Mouse (Mus musculus) stomach, embryonic 16.5 days (tissue): ENCODE results near the gene Rnf216. TPM values are rescaled to one million over a fixed set of nuclear protein-coding genes. Genes with fewer than 3 reads are reported as not detected.

Experiments used
- ATAC-seq: fragments of 200-750 bp; cut with Nextera tagmentation; 2 replicates; pipeline ENCODE4 v1.8.0; 2017; ENCODE audit warnings: moderate number of reproducible peaks, moderate TSS enrichment; ENCODE audit not compliant: insufficient read depth, low FRiP score
- H3K27ac ChIP-seq: fragments of 300-500 bp; sonication (generic); 2 replicates; pipeline ENCODE4 v1.5.1; 2014; ENCODE audit warnings: low read length
- H3K27me3 ChIP-seq: fragments of 300-500 bp; sonication (generic); 2 replicates; pipeline ENCODE4 v1.6.1; 2014; ENCODE audit warnings: low read length, control low read depth, mixed read lengths; ENCODE audit not compliant: control insufficient read depth, insufficient read depth
- H3K36me3 ChIP-seq: fragments of 300-500 bp; sonication (generic); 2 replicates; pipeline ENCODE4 v1.6.1; 2014; ENCODE audit warnings: low read length; ENCODE audit not compliant: control insufficient read depth, insufficient read depth
- H3K4me1 ChIP-seq: fragments of 300-500 bp; sonication (generic); 2 replicates; pipeline ENCODE4 v1.6.1; 2014; ENCODE audit warnings: low read length, control low read depth, mixed read lengths; ENCODE audit not compliant: control insufficient read depth, insufficient read depth
- H3K4me2 ChIP-seq: fragments of 300-500 bp; sonication (generic); 2 replicates; pipeline ENCODE4 v1.6.1; 2014; ENCODE audit warnings: low read depth, low read length, mixed read lengths
- H3K4me3 ChIP-seq: fragments of 300-500 bp; sonication (generic); replicated peaks from 2 replicates; pipeline ENCODE4 v1.5.1; 2014; ENCODE audit warnings: mild to moderate bottlenecking, low read length
- H3K9ac ChIP-seq: fragments of 300-500 bp; sonication (generic); 2 replicates; pipeline ENCODE4 v1.6.1; 2014; ENCODE audit warnings: low read length
- H3K9me3 ChIP-seq: fragments of 300-500 bp; sonication (generic); replicated peaks from 2 replicates; pipeline ENCODE4 v1.6.1; 2016; ENCODE audit warnings: low read length, control low read depth; ENCODE audit not compliant: control insufficient read depth
- WGBS: fragments of 180-500 bp; shearing (Covaris S2); extraction: QIAGEN DNeasy Blood & Tissue Kit; methylation state at CpG from one replicate; pipeline ENCODE4 v1.1.7; 2014; 5-methylcytosine and 5-hydroxymethylcytosine counted together
- polyA plus RNA-seq: library from polyadenylated mRNA; unstranded; fragments of >200 nt; fragmentation: Nextera tagmentation; extraction: Ambion mirVana; gene quantifications from 2 replicates; pipeline ENCODE4 v1.2.1, GENCODE M21; 2015

Rnf216 gene
- polyA plus RNA-seq, 1 experiment from 2014 or later = 35.1 TPM

- no peaks in the 10 kb centered on the region for H3K9me3 ChIP-seq
- ATAC-seq = no peak
These were observed 36.8 kb downstream of the Rnf216 start for GRCm38 (mm10) chr5:143075987-143076386.

DNA sequence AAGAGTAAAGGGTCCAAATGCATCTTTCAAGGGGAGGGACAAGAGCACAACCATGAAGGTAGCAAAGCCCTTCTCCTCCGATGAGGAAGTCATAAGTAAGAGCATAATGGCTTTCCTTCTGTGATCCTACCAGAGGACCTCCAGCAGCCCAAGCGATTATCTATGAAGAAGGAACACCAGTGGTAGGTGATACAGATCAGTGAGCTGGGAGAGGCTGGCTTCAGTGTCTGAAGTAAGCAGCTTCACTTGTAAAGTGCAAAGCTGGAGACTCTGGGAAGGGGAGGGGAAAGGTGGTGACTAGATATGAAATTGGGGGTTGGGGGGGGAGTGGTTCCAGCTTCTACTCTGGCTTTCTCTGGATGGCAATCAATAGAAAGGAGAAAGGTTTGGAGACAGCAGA lies 43.7 kb downstream of the Rnf216 start:
- Histone ChIP-seq H3K4me1 (no peaks in the 10 kb centered on the region), H3K9me3 (no peaks in the 10 kb centered on the region), H3K9ac (no peak overlapping the region), H3K4me3 (no peak overlapping the region), H3K27ac (no peak overlapping the region), H3K36me3 (peaks cover 23% of the 10 kb centered on the region; the same call in 1 of the 2 replicates), H3K27me3 (no peaks in the 10 kb centered on the region), H3K4me2 (no peak overlapping the region)
- no peak for ATAC-seq
- 97% methylated on average over 2 of the region's 2 CpGs for whole genome bisulfite sequencing

More at GRCm38 (mm10) chr5:143075987-143076386, 36.8 kb downstream of the Rnf216 start:
- H3K27me3 ChIP-seq = no peaks in the 10 kb centered on the region
- 90% methylated on average over 2 of the region's 2 CpGs for WGBS
- H3K4me1 ChIP-seq = no peaks in the 10 kb centered on the region
- H3K4me3 ChIP-seq = no peak overlapping the region
- H3K27ac ChIP-seq = no peak overlapping the region
- H3K36me3 ChIP-seq = peaks cover 16% of the 10 kb centered on the region; the same call in 1 of the 2 replicates
- H3K9ac ChIP-seq = no peak overlapping the region
- H3K4me2 ChIP-seq = no peak overlapping the region

DNA sequence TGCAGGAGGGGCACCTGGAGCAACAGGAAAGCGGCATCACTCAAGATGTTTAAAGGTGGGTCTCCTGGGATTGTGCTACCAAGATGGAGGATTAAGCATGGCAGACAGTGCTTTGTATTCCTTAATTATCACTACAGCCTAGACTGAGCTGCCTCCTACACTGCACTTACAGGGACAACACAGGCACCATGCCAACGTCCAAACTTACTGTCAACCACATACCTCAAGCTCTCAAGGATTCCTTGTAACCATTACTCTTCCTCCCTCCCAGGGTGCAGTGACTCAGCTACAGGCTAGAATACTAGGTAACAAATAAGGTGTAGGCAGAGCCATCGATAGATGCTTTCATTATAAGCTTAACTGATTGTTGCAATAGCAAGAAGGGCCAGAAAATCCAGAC lies 44.4 kb downstream of the Rnf216 start:
- Histone ChIP-seq H3K36me3 (peaks cover 23% of the 10 kb centered on the region; the same call in 1 of the 2 replicates), H3K27ac (no peak overlapping the region), H3K27me3 (no peaks in the 10 kb centered on the region), H3K9me3 (no peaks in the 10 kb centered on the region), H3K4me2 (no peak overlapping the region), H3K4me3 (no peak overlapping the region), H3K9ac (no peak overlapping the region), H3K4me1 (no peaks in the 10 kb centered on the region)
- ATAC-seq = no peak
- WGBS = 89% methylated on average over 3 of the region's 3 CpGs

DNA sequence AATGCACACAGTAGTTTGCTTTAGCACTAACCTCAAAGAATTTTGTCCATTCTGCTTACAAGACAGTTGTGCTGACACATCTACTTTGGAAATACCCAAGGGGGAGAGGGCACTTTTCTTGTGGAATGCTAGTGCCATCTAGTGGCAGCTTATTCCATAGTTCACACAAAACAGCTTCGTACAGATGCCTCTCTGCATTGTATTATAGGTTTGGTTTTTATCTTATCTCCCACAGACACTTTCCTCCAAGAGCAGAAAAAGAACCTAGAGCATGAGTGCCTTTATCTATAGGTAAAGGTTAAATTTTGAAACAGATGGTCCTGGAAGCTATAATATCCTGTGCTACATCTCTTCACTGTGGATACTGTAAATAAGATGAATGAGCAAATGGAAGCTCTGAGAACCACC lies 46.2 kb downstream of the Rnf216 start:
- no peaks in the 10 kb centered on the region for H3K9me3 ChIP-seq
- 0 out of 2 replicates have a peak overlapping the region, but pooled peaks have one; percentile 16 for H3K27ac ChIP-seq
- H3K4me2 ChIP-seq = no peak overlapping the region
- H3K4me1 ChIP-seq = no peaks in the 10 kb centered on the region
- no peak overlapping the region for H3K9ac ChIP-seq
- H3K36me3 ChIP-seq = peaks cover 25% of the 10 kb centered on the region; the same call in 1 of the 2 replicates
- ATAC-seq = peak; percentile 21; the same call in 1 of the 2 replicates
- H3K27me3 ChIP-seq = no peaks in the 10 kb centered on the region
- 9% methylated on average over 1 of the region's 1 CpGs for WGBS
- no peak overlapping the region for H3K4me3 ChIP-seq

- peak; percentile 37; the same call in 1 of the 2 replicates for ATAC-seq
- H3K4me1 ChIP-seq = peaks cover 2% of the 10 kb centered on the region; the same call in 1 of the 2 replicates
- 94% methylated on average over 1 of the region's 1 CpGs for WGBS
These were observed 46.7 kb downstream of the Rnf216 start for GRCm38 (mm10) chr5:143066096-143066495.

DNA sequence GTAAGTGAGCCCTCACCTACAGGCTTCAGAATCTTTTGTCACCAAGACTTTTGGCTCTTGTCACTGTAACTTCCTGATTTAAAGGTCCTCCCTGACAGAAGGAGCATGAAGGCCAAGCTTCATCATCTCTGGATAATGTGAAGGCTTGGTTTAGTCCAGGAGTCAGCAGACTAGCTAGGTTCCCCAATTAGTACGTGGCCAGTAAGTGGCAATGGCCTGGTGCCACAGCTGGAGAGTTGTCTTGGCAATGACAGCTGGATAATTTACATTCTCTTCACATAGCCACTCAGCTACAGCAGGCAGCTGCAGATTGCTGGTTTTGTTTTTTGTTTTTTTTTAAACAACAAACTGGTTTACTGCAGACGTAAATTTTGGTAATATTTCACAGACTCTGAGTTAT lies 47.6 kb downstream of the Rnf216 start:
- WGBS = 84% methylated on average over 2 of the region's 2 CpGs
- Histone ChIP-seq H3K4me2 (no peak overlapping the region), H3K4me3 (no peak overlapping the region), H3K9ac (no peak overlapping the region), H3K27me3 (no peaks in the 10 kb centered on the region), H3K27ac (no peak overlapping the region), H3K4me1 (peaks cover 6% of the 10 kb centered on the region), H3K9me3 (no peaks in the 10 kb centered on the region), H3K36me3 (peaks cover 25% of the 10 kb centered on the region; the same call in 1 of the 2 replicates)
- no peak for ATAC-seq

More at GRCm38 (mm10) chr5:143066096-143066495, 46.7 kb downstream of the Rnf216 start:
- no peak overlapping the region for H3K4me3 ChIP-seq
- H3K4me2 ChIP-seq = no peak overlapping the region
- H3K27ac ChIP-seq = 0 out of 2 replicates have a peak overlapping the region, but pooled peaks have one; percentile 16
- no peak overlapping the region for H3K9ac ChIP-seq
- H3K9me3 ChIP-seq = no peaks in the 10 kb centered on the region
- H3K27me3 ChIP-seq = no peaks in the 10 kb centered on the region
- H3K36me3 ChIP-seq = peaks cover 25% of the 10 kb centered on the region; the same call in 1 of the 2 replicates

- H3K4me2 ChIP-seq = no peak overlapping the region
- WGBS = 79% methylated on average over 3 of the region's 3 CpGs
- no peak overlapping the region for H3K27ac ChIP-seq
- ATAC-seq = no peak
- H3K36me3 ChIP-seq = peaks cover 14% of the 10 kb centered on the region; the same call in 1 of the 2 replicates
- H3K4me3 ChIP-seq = no peak overlapping the region
- H3K4me1 ChIP-seq = peaks cover 34% of the 10 kb centered on the region
- H3K9ac ChIP-seq = no peak overlapping the region
- H3K27me3 ChIP-seq = no peaks in the 10 kb centered on the region
- H3K9me3 ChIP-seq = no peaks in the 10 kb centered on the region
These were observed 50.5 kb downstream of the Rnf216 start for GRCm38 (mm10) chr5:143062251-143062650.

- H3K9me3 ChIP-seq = no peaks in the 10 kb centered on the region
- 0 out of 2 replicates have a peak, but pooled peaks cover 8% of the 10 kb centered on the region for H3K36me3 ChIP-seq
- WGBS = 60% methylated on average over 3 of the region's 3 CpGs
- no peak overlapping the region for H3K9ac ChIP-seq
- no peak overlapping the region for H3K27ac ChIP-seq
- H3K4me2 ChIP-seq = no peak overlapping the region
- ATAC-seq = peak; percentile 49; the same call in 1 of the 2 replicates
- H3K4me1 ChIP-seq = peaks cover 39% of the 10 kb centered on the region
- no peak overlapping the region for H3K4me3 ChIP-seq
- no peaks in the 10 kb centered on the region for H3K27me3 ChIP-seq
These were observed 51.3 kb downstream of the Rnf216 start for GRCm38 (mm10) chr5:143061511-143061910.

- 46% methylated on average over 2 of the region's 2 CpGs for WGBS
- H3K27me3 ChIP-seq = no peaks in the 10 kb centered on the region
These were observed 51.9 kb downstream of the Rnf216 start for GRCm38 (mm10) chr5:143060774-143061385.

More at GRCm38 (mm10) chr5:143060774-143061385, 51.9 kb downstream of the Rnf216 start:
- Histone ChIP-seq H3K36me3 (0 out of 2 replicates have a peak, but pooled peaks cover 8% of the 10 kb centered on the region), H3K27ac (no peak overlapping the region), H3K9ac (no peak overlapping the region), H3K4me1 (peaks cover 44% of the 10 kb centered on the region), H3K9me3 (no peaks in the 10 kb centered on the region), H3K4me2 (no peak overlapping the region), H3K4me3 (no peak overlapping the region)
- ATAC-seq = no peak
